Mouse (Mus musculus) gastrocnemius, adult 2 months (tissue): ENCODE results near the gene Tamm41. TPM values are rescaled to one million over a fixed set of nuclear protein-coding genes. Genes with fewer than 3 reads are reported as not detected.

Source experiments
- DNase-seq: peaks from one replicate; pipeline ENCODE4 v3.0.0; 2022
- H3K27ac ChIP-seq: fragments of 200-600 bp; 2 replicates; pipeline ENCODE4 v1.8.1; 2022; ENCODE audit warnings: mild to moderate bottlenecking
- H3K4me3 ChIP-seq: fragments of 200-600 bp; 2 replicates; pipeline ENCODE4 v1.8.1; 2022; ENCODE audit warnings: mild to moderate bottlenecking, moderate library complexity
- CTCF ChIP-seq: fragments of 200-600 bp; IDR thresholded peaks from 2 replicates; pipeline ENCODE4 v1.8.1; 2022; ENCODE audit warnings: antibody characterized with exemption, mild to moderate bottlenecking, moderate library complexity
- intact Hi-C: fragments of 180-260 bp; cut with DNase I; formaldehyde crosslinking; loops from one replicate; pipeline ENCODE4 v1.15.1; 2025
- total RNA-seq, 2 experiments: library from RNA; stranded (reverse); gene quantifications; 2 replicates each; pipeline ENCODE4 v1.2.3; 2021

The Tamm41 gene
- total RNA-seq, 2 experiments from 2014 or later, result 6.7 to 8.1 TPM

DNA sequence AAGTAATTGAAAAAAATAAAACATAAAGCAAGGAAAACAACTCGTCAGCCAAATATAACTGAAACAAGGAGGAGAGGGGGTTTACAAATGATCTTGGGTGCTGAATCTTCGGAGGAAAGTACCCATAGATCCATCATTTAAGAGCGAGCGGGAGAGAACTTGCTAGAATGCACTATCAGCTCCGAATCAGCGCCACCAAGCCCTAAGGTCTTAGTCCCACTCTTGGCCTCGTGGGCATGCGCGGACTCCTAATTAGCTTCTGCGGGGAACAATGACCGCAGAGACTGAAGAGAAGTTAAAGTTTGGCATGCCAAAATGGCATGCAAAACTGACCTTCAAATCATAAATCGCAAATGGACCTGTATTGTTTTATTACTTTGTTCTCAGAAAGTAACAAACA, 70.1 kb downstream of the Tamm41 start:
- no peak for TF ChIP-seq CTCF
- intact Hi-C loops, result loop anchor here (2.0 kb wide), 1 partner anchor 39 kb away; no protein-coding TSS in a partner anchor
- DNase-seq, result no peak
- H3K27ac ChIP-seq, result no peak overlapping the region
- H3K4me3 ChIP-seq, result peak overlapping the region; percentile 80

DNA sequence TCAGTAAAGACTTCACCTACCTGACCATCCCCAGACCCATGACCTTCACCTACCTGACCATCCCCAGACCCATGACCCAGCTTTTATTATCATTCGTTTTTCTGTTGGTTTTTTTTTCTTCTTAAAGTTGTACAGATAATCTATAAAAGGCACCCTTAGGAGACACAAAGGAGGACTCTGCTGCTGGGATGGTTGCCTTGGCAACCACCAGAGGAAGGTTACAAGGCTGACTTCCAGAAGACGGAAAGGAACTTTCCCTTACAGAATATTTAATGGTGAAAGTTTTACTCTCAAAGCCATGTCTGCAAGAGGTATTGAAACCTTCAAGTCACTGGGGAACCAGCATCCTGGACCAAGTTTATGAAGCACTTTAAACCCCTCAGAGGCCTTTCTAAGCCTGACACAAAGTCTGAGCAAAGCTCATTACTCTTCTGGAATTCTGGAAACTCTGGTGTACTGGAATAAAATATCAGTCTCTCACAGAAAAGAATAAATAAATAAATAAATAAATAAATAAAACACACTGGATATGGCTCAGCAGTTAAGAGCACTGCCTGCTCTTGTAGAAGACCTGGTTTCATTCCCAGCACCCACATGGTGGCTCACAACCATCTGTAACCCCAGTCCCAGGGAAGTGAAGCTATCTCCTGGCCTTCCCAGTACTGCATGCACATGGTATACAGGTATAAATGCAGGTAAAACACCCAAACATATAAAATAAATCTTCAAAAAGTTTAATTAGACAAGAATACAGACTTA, 71.1 kb downstream of the Tamm41 start:
- no peak overlapping the region for H3K4me3 ChIP-seq
- TF ChIP-seq CTCF, result no peak
- H3K27ac ChIP-seq, result no peak overlapping the region
- no peak for DNase-seq
- intact Hi-C loops, result no loop called here

DNA sequence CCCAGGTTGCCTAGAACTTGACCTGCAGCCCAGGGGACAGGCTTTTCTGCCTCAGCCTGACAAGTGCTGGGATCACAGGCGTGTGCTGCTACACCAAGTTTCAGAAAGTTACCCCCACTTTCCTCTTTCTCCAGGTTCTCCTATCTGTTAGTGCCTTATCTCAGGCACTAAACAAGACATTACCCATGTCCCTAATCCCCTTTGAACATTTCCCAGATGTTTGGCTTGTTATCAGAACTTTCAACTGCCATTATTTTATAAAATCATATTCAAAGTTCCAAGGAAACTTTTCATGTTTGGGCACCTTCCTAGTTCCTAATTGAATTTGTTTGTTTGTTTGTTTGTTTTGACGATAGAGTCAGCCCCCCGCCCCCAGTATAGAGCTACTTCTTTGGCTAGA, 71.9 kb downstream of the Tamm41 start:
- no peak overlapping the region for H3K4me3 ChIP-seq
- TF ChIP-seq CTCF, result no peak
- intact Hi-C loops, result no loop called here
- no peak overlapping the region for H3K27ac ChIP-seq
- DNase-seq, result no peak

DNA sequence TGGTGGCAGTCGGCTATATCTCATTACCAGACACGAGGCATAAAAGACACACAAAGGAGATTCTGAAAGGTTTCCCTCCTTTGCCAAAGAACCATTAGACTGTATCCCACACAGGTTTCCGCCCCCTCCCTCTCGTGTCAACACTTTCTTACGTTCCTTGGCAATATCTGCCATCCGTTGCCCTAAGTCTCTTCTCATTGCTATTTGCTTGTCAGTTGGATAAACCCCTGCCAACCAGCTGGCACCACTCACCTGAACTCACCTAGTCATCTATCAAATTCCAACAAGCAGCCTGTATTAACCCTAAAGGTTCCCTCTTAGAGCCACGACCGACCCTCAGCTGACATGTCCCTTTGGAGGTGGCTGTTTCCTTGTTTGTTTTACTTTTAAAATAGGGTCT, 72.3 kb downstream of the Tamm41 start:
- no peak overlapping the region for H3K27ac ChIP-seq
- intact Hi-C loops, result no loop called here

DNA sequence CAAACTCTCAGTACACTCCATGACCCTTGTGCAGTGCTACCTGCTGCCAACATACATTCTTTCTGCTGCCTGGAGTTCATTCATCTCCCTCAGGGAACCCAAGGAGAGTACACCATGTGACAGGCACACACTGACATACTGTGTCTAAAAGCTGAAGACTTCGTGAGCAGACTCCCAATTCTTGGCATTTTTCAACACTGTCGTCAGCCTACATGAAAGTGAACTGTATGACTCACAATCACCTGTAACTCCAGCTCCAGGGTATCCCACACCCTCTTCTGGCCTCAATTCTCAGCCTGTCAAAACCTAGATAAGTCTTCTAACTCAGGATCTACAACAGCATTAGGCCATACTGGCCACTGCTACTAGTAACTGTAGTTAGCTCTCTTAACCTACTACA, 73.4 kb downstream of the Tamm41 start:
- intact Hi-C loops, result no loop called here

More for the DNA sequence above, 72.3 kb downstream of the Tamm41 start:
- TF ChIP-seq CTCF, result no peak
- H3K4me3 ChIP-seq, result no peak overlapping the region
- no peak for DNase-seq

DNA sequence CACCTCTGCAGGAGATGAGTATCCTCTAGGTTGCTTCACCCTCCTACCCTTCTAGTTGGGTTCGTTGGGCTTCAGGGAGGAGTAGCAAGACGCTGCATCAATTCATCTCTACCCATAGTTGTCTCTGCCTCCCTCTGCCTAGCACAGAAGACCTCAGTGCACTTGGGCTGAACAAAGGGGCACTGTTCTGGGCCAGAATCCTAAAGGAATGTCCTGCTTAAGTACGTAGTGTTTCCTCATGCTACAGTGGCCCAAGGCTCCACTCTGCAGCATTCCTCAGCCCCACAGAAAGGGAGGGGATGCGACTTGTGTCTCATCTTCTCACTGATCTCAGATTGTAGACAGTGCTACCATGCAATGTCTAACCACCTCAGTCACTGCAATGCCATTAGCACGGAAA, 74.0 kb downstream of the Tamm41 start:
- intact Hi-C loops, result no loop called here
- Histone ChIP-seq H3K27ac (no peak overlapping the region), H3K4me3 (no peak overlapping the region)
- no peak for DNase-seq
- TF ChIP-seq CTCF, result no peak

More for the DNA sequence above, 73.4 kb downstream of the Tamm41 start:
- Histone ChIP-seq H3K4me3 (no peak overlapping the region), H3K27ac (no peak overlapping the region)
- no peak for TF ChIP-seq CTCF
- DNase-seq, result no peak

DNA sequence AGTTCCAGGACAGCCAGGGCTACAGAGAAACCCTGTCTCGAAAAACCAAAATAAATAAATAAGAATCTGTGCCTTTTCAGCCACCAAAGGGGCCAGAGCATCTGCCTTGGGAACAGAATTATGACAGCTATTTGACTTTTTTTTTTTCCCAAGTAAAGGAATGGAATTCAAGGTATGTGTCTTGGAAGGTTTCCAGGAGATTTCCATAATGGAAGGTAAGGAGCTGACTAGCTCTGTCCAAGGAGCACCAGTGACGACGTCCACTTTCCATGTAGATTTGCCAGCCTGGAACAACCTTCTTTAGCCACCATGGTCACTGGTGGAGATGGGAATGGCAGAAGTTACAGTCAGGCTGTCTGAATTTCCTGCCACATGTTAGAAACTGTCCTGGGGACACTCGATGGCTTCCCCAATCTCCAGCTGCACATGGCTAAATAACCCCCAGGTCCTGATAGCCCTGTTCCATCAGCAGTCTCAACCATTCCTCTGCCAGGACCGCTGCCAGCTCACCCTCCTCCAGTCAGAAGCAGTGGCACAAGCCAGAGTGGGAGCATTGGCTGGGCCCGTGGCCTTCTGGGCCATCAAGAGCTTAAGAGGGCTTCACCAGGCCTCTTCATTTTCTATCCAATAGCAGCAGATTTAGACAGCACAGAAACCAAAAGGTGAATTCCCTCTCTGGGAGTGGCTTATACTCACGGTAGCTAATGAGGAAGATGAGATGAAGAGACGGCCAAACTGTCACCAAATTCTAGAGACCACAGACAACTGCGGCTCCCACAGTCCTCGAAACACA, 76.2 kb downstream of the Tamm41 start:
- H3K4me3 ChIP-seq, result no peak overlapping the region
- H3K27ac ChIP-seq, result no peak overlapping the region
- no peak for TF ChIP-seq CTCF
- intact Hi-C loops, result no loop called here
- DNase-seq, result no peak

DNA sequence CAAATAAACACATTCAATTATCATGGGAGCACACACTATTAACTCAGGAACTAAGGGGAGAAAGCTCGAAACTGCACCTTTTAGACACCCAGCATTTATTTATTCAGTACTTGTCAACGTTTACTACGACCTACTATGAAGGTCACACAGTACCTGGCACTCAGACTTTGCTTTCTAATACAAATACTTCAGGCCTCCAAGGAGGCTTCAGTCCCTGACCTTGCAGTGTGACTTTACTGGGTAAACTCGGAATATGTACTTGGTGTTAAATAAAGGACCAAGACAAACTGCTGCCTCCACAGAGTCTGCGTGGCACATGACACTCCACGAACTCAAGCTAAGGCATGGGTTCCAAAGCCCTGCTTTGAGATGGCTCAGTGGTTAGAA, 78.7 kb downstream of the Tamm41 start:
- no peak for TF ChIP-seq CTCF
- intact Hi-C loops, result no loop called here
- DNase-seq, result no peak
- no peak overlapping the region for H3K4me3 ChIP-seq
- H3K27ac ChIP-seq, result no peak overlapping the region

DNA sequence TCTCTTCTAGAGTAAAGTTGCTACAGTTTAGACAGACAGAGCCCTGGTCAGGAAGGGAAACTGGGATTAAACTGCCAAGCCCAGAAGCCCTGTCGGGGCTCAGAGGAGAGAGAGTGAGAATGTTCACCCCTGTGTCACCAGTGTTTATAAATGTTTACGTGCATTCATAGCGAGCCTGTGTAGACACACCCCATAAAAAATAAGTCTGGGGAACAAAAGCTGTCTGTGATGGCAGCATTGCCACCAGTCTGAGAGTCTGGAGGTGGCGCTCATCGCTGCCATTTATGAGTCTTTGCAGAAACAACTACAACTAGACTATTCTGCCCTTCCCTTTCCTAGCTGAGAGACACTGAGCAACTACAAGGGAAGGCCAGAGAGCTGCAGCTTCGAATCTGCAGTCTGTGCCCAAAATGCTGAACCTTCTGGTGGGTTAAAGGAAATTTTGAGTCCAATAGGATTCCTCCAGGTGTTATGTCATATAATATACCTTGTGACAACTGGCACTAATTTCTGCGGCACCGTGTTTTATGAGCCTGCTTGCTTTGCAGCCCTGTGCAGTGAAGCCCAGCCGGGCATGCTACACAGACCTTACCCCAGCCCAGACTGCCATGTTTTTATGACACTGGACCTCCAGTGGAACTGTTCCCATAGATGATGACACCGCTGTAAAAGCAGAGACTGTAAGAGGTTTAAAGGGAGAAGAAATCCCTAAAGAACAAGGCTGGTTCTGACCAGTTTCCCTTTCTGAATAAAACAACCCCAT, 79.2 kb downstream of the Tamm41 start:
- no peak overlapping the region for H3K4me3 ChIP-seq
- DNase-seq, result no peak
- intact Hi-C loops, result no loop called here
- no peak overlapping the region for H3K27ac ChIP-seq
- no peak for TF ChIP-seq CTCF

DNA sequence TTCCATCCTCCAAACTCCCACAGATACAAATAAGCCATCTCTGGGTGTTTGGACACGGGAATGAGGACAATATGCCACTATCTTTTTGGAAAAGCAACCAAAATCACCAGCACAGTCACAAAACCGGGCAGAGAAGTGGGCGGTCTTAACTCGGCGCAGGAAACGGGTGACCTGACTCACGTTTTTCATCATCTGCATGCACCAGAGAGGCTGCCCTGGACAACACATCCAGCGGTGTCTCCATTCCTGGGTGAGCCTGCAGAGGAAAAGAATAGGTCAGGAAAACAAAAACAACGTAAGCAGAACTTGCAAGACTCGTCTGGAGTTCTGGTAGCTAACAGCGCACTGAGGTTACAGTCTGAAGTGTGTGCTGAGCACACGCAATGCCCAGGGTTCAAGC, 79.9 kb downstream of the Tamm41 start:
- DNase-seq, result no peak
- intact Hi-C loops, result no loop called here
- no peak for TF ChIP-seq CTCF
- H3K4me3 ChIP-seq, result no peak overlapping the region
- H3K27ac ChIP-seq, result no peak overlapping the region

DNA sequence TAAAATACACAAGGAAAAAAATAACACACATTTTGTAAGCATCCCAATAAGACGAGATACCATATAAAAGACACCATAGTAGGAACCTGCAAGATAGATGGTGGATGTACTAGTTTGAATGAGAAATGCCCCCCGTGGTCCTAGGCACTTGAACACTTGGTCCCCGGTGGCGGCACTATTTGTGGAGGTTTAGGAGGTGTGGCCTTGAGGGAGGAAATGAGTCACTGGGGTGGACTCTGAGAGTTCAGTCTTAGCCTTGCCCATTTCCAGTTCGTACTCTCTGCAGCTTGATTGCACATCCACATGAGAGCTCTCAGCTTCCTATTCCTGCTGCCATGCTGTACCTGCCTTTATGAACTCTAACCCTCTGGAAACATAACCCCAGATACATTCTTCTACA, 83.2 kb downstream of the Tamm41 start:
- Histone ChIP-seq H3K4me3 (no peak overlapping the region), H3K27ac (no peak overlapping the region)
- no peak for TF ChIP-seq CTCF
- intact Hi-C loops, result no loop called here
- DNase-seq, result no peak

Other genes starting within 250 kb of the Tamm41 start
- 10 to 100 TPM; 16.7 to 25.6 TPM for gene Vgll4, start 67.9 kb downstream of the Tamm41 start, total RNA-seq
- 1 to 10 TPM in 1 of 2 experiments, under 1 TPM in 1; 0.87 to 1.5 TPM for gene Syn2, start 97.0 kb upstream of the Tamm41 start, total RNA-seq
- gene Gm17482, start 189.5 kb upstream of the Tamm41 start, total RNA-seq, result not detected
- 10 to 100 TPM; 20.7 to 23.0 TPM for gene Timp4, start 214.3 kb upstream of the Tamm41 start, total RNA-seq